Mouse (Mus musculus) intestine, embryonic 15.5 days (tissue): ENCODE data around the gene Foxr2. TPM values are rescaled to one million over a fixed set of nuclear protein-coding genes. Genes with fewer than 3 reads are reported as not detected.

ENCODE experiments used
- ATAC-seq: fragments of 200-750 bp; cut with Nextera tagmentation; 2 replicates; pipeline ENCODE4 v1.8.0; 2017; ENCODE audit warnings: moderate TSS enrichment, moderate library complexity
- H3K27ac ChIP-seq: fragments of 300-500 bp; sonication (generic); 2 replicates; pipeline ENCODE4 v1.5.1; 2015; ENCODE audit warnings: mild to moderate bottlenecking, inconsistent platforms
- H3K27me3 ChIP-seq: fragments of 300-500 bp; sonication (generic); replicated peaks from 2 replicates; pipeline ENCODE4 v1.6.1; 2015; ENCODE audit warnings: inconsistent platforms
- H3K36me3 ChIP-seq: fragments of 300-500 bp; sonication (generic); 2 replicates; pipeline ENCODE4 v1.6.1; 2015; ENCODE audit warnings: inconsistent platforms
- H3K4me1 ChIP-seq: fragments of 300-500 bp; sonication (generic); replicated peaks from 2 replicates; pipeline ENCODE4 v1.6.1; 2015; ENCODE audit warnings: inconsistent platforms
- H3K4me2 ChIP-seq: fragments of 300-500 bp; sonication (generic); replicated peaks from 2 replicates; pipeline ENCODE4 v1.6.1; 2015; ENCODE audit warnings: mild to moderate bottlenecking, inconsistent platforms
- H3K4me3 ChIP-seq: fragments of 300-500 bp; sonication (generic); replicated peaks from 2 replicates; pipeline ENCODE4 v1.5.1; 2015; ENCODE audit warnings: inconsistent platforms
- H3K9ac ChIP-seq: fragments of 300-500 bp; sonication (generic); 2 replicates; pipeline ENCODE4 v1.6.1; 2015; ENCODE audit warnings: inconsistent platforms
- H3K9me3 ChIP-seq: fragments of 300-500 bp; sonication (generic); 2 replicates; pipeline ENCODE4 v1.6.1; 2016; ENCODE audit warnings: inconsistent platforms
- WGBS: fragments of 180-500 bp; shearing (Covaris S2); methylation state at CpG from one replicate; pipeline ENCODE4 v1.1.7; 2015; 5-methylcytosine and 5-hydroxymethylcytosine counted together
- polyA plus RNA-seq: library from polyadenylated mRNA; unstranded; fragments of >200 nt; fragmentation: Nextera tagmentation; extraction: Ambion mirVana; gene quantifications from 2 replicates; pipeline ENCODE4 v1.2.1, GENCODE M21; 2015

The Foxr2 gene
- not detected in 2 replicates for polyA plus RNA-seq

DNA sequence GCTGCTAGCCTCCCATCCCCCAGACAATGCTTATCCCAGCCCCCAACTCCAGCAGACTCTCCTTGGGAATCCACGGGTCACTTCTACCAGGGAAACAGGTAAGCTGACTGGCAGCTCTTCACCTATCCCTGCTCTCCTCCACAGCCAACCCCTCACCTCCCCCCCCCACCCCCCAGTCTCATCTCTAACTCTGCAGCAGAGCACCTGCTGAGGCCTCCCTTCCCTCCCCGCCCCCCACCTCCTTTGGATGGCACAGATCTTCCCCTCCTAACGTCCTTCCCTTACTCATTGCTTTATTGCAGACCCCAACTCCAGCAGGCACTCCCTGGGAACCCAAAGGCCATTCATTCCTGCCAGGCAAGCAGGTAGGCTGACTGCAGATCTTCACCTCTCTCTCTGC lies at the start of gene Foxr2:
Foxr2 (plus strand) TSS at position 301 of the 400 bp plus-strand sequence.
- no peaks in the 10 kb centered on the region for H3K27me3 ChIP-seq
- H3K4me1 ChIP-seq: no peaks in the 10 kb centered on the region
- no peak for ATAC-seq
- no peaks in the 10 kb centered on the region for H3K36me3 ChIP-seq
- WGBS: 7% methylated on average over 3 of the region's 3 CpGs
- H3K9ac ChIP-seq: no peak within 1 kb of the TSS
- H3K4me3 ChIP-seq: no peak within 1 kb of the TSS
- no peaks in the 10 kb centered on the region for H3K9me3 ChIP-seq
- no peak within 1 kb of the TSS for H3K27ac ChIP-seq
- no peak within 1 kb of the TSS for H3K4me2 ChIP-seq

GRCm38 (mm10) chrX:153119013-153119412 lies 427 bp downstream of the Foxr2 start:
- H3K4me3 ChIP-seq: no peak overlapping the region
- no peaks in the 10 kb centered on the region for H3K4me1 ChIP-seq
- no peaks in the 10 kb centered on the region for H3K9me3 ChIP-seq
- H3K27ac ChIP-seq: no peak overlapping the region
- H3K4me2 ChIP-seq: no peak overlapping the region
- H3K36me3 ChIP-seq: no peaks in the 10 kb centered on the region
- no peaks in the 10 kb centered on the region for H3K27me3 ChIP-seq
- H3K9ac ChIP-seq: no peak overlapping the region
- WGBS: 34% methylated on average over 2 of the region's 2 CpGs
- no peak for ATAC-seq

DNA sequence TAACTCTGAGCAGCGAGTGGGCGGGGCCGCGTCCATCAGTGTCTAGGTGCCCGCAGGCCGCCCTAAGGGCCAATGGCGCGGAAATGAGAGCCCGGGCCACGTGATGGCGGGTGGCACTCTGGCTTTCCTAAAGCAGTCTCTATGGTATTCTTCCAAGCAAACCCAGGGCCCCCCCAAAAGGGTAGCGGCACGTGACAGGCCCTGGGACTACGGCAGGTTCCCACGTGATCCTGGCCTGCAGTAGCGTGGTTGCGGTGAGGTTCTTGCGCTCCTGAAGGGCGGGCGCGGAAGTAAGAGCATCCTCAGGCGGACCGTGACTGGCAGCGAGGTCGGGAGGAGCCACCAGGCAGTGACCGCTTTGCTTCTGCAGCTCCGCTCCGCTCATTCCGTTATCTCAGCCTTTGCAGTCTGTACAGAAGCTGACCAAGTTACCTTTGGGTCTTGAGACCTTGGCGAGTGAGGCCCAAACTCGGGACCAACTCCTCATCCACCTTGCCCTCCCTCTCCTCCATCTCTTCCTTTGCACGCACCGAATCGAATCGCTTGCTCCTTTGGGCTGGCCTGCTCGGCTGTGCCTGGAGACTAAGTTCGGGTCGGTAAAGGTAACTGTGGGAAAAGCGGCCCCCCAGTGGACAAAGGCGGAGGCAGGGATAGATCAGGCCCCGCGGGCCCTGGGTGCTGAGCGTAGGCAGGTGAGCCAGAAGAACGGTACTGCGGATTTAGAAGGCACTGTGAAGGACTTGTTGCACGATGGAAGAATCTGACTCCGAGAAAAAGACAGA lies 21.3 kb downstream of the Foxr2 start, which contains the start of gene Rragb:
Rragb (plus strand) TSS at position 248 of the 782 bp plus-strand sequence.
- no peak within 1 kb of the TSS for H3K27ac ChIP-seq
- WGBS: 20% methylated on average over 47 of the region's 47 CpGs
- H3K4me2 ChIP-seq: peak within 1 kb of the TSS; percentile 69
- peak within 1 kb of the TSS; percentile 42 for H3K4me3 ChIP-seq
- H3K9me3 ChIP-seq: no peaks in the 10 kb centered on the region
- H3K27me3 ChIP-seq: 0 out of 2 replicates have a peak, but pooled peaks cover 8% of the 10 kb centered on the region
- H3K36me3 ChIP-seq: no peaks in the 10 kb centered on the region
- peak; percentile 98 for ATAC-seq
- H3K9ac ChIP-seq: no peak within 1 kb of the TSS; the same call in 1 of the 2 replicates
- no peaks in the 10 kb centered on the region for H3K4me1 ChIP-seq

DNA sequence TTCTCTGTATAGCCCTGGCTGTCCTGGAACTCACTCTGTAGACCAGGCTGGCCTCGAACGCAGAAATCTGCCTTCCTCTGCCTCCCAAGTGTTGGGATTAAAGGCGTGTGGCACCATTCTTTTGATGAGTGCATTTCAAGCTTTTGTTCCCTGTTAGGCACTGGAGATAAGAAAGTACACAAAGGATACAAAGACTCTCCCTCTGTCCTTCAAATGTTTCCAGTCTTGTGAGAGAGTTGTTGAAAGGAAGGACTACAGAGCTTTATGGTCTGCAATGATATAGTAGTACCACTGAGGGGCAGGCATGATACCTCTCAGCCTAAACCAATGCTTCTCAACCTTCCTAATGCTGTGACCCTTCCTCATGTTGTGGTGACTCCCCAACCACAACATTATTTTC lies 24.1 kb downstream of the Foxr2 start:
- no peak overlapping the region for H3K27ac ChIP-seq
- no peak for ATAC-seq
- no peaks in the 10 kb centered on the region for H3K36me3 ChIP-seq
- no peaks in the 10 kb centered on the region for H3K9me3 ChIP-seq
- no peak overlapping the region for H3K9ac ChIP-seq
- H3K4me1 ChIP-seq: no peaks in the 10 kb centered on the region
- 0 out of 2 replicates have a peak, but pooled peaks cover 8% of the 10 kb centered on the region for H3K27me3 ChIP-seq
- H3K4me3 ChIP-seq: no peak overlapping the region
- no peak overlapping the region for H3K4me2 ChIP-seq
- WGBS: 79% methylated on average over 3 of the region's 3 CpGs

GRCm38 (mm10) chrX:153151766-153152165 lies 33.2 kb downstream of the Foxr2 start:
- no peak overlapping the region for H3K9ac ChIP-seq
- no peak for ATAC-seq
- H3K27ac ChIP-seq: no peak overlapping the region
- H3K9me3 ChIP-seq: no peaks in the 10 kb centered on the region
- no peaks in the 10 kb centered on the region for H3K4me1 ChIP-seq
- H3K4me2 ChIP-seq: no peak overlapping the region
- no peak overlapping the region for H3K4me3 ChIP-seq
- 38% methylated on average over 1 of the region's 1 CpGs for WGBS
- H3K27me3 ChIP-seq: no peaks in the 10 kb centered on the region
- no peaks in the 10 kb centered on the region for H3K36me3 ChIP-seq

- no peak overlapping the region for H3K9ac ChIP-seq
- no peak overlapping the region for H3K27ac ChIP-seq
- ATAC-seq: no peak
- H3K36me3 ChIP-seq: no peaks in the 10 kb centered on the region
- H3K4me2 ChIP-seq: no peak overlapping the region
- H3K4me1 ChIP-seq: no peaks in the 10 kb centered on the region
- H3K9me3 ChIP-seq: no peaks in the 10 kb centered on the region
- WGBS: 43% methylated on average over 3 of the region's 3 CpGs
- no peaks in the 10 kb centered on the region for H3K27me3 ChIP-seq
- no peak overlapping the region for H3K4me3 ChIP-seq
Measured at GRCm38 (mm10) chrX:153155322-153155721, 36.7 kb downstream of the Foxr2 start.

GRCm38 (mm10) chrX:153174786-153175185 lies 56.2 kb downstream of the Foxr2 start:
- H3K9me3 ChIP-seq: no peaks in the 10 kb centered on the region
- no peak overlapping the region for H3K9ac ChIP-seq
- H3K36me3 ChIP-seq: no peaks in the 10 kb centered on the region
- no peak for ATAC-seq
- H3K27me3 ChIP-seq: no peaks in the 10 kb centered on the region
- H3K4me2 ChIP-seq: no peak overlapping the region
- no peaks in the 10 kb centered on the region for H3K4me1 ChIP-seq
- H3K27ac ChIP-seq: no peak overlapping the region
- no peak overlapping the region for H3K4me3 ChIP-seq
- WGBS: 20% methylated on average over 1 of the region's 1 CpGs

DNA sequence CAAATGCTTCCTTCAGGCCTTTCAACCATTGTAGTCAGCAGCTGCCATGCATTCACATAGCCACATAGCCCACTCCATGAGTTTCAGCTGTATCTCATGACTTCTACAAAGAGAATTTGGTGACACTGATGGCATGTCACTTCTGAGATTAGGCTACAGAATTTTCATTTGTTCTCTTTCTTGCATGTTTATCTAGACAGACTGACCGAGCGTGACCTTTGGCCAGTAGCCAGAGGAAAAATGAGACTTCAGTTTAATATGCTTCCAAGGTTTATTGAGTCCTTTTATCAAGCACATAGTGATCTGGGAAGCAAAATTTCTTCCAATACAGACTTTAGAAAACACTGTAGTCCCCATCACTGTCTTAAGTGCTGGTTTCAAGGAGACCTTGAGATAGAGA lies 63.6 kb downstream of the Foxr2 start:
- WGBS: 76% methylated on average over 2 of the region's 2 CpGs
- H3K9ac ChIP-seq: no peak overlapping the region

More for the DNA sequence above, 63.6 kb downstream of the Foxr2 start:
- Histone ChIP-seq H3K4me1 (no peaks in the 10 kb centered on the region), H3K27me3 (no peaks in the 10 kb centered on the region), H3K9me3 (no peaks in the 10 kb centered on the region), H3K27ac (no peak overlapping the region), H3K4me2 (no peak overlapping the region), H3K4me3 (no peak overlapping the region), H3K36me3 (no peaks in the 10 kb centered on the region)
- ATAC-seq: no peak

Other genes starting within 250 kb of the Foxr2 start
- 0.73 and 0.91 TPM in 2 replicates for gene Usp51, start 112.3 kb upstream of the Foxr2 start, polyA plus RNA-seq
- 39.1 and 39.9 TPM in 2 replicates for gene Mageh1, start 81.2 kb upstream of the Foxr2 start, polyA plus RNA-seq
- 1.5 and 1.7 TPM in 2 replicates for gene Rragb, start 21.2 kb downstream of the Foxr2 start, polyA plus RNA-seq
- 0.49 and 0.54 TPM in 2 replicates for gene Klf8, start 118.7 kb downstream of the Foxr2 start, polyA plus RNA-seq